Mouse (Mus musculus) hematopoietic stem cell, adult 5-6 weeks (primary cell): ENCODE results near the gene Mecom. TPM values are rescaled to one million over a fixed set of nuclear protein-coding genes. Genes with fewer than 3 reads are reported as not detected.
A peak's percentile ranks its signal among the peaks of the same experiment; 100 is the strongest.

Experiments
- ATAC-seq, 2 experiments: fragments of 125-278 bp in 1 of 2; replicated peaks in 1 of 2; 2 replicates each; pipeline ENCODE4 v1.8.0; 2016 to 2017; ENCODE audit warnings: inconsistent platforms in 2 of 2, mild to moderate bottlenecking in 2 of 2, moderate number of reproducible peaks in 2 of 2, low read depth in 1 of 2, moderate TSS enrichment in 1 of 2; ENCODE audit not compliant: low FRiP score in 2 of 2, poor library complexity in 2 of 2, severe bottlenecking in 2 of 2, insufficient read depth in 1 of 2, low TSS enrichment in 1 of 2
- total RNA-seq: library from RNA; stranded (forward); fragments of 172-1452, 232-1000 nt; gene quantifications from 2 replicates; pipeline ENCODE4 v1.2.3, GENCODE M21; 2017

The Mecom gene
- total RNA-seq, 1 experiment from 2014 or later = 82.2 TPM

DNA sequence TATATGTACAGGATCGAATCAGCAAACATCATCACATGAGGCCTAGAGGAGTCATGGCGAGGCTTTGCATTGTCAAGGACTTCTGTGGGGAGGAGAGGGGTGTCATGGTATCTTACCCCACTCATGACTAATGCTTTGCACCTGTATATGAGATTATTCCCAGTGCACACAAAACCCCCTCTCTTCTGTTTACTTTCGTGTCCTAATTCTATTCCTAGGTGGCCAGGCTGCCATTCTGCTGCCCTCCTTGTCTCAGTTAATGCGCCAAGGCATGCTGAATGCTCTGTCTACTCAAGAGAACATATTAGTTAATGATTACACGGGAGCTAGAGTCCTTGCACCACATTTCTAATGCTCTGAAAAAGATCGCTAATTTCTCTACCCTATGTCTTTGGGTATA lies 412.0 kb downstream of the Mecom start:
- no peak for ATAC-seq

DNA sequence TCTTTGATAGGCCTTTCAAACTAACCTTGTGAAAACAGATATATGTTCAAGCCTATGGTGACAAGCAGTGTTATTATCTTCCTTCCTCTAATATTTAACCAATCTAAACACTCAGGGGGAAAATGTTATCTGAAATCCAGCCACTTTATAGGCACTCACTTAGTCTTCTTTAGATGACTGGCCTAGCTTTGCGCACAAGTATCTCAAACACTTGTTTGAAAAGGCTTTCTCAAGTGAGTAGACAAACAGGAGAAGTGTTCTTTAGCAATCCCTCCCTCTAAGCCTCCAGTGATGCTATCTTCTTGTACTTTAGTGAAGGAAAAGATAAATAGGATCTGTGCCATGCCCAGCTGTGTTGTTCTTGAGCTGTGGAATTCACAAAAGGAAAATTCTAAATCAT lies 412.7 kb downstream of the Mecom start:
- no peak for ATAC-seq

DNA sequence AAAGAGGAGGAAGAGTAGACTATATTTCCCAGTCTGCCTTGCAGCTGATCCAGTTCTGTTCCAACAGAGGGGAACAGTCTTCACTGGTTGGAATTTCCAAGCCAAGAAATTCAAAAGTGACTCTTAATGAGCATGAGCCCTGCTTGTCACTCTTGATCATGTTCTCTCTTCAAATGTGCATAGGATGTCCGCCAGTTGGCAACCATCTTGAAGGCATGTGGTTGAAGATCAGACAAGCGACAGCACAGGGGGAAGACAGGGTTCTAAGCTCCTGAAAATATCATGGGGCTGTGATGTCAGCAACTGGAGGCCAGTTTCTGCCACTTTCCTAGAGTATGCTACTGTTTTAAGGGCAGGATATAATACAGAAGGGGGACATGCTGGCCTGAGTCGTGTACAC lies 414.8 kb downstream of the Mecom start:
- no peak for ATAC-seq

DNA sequence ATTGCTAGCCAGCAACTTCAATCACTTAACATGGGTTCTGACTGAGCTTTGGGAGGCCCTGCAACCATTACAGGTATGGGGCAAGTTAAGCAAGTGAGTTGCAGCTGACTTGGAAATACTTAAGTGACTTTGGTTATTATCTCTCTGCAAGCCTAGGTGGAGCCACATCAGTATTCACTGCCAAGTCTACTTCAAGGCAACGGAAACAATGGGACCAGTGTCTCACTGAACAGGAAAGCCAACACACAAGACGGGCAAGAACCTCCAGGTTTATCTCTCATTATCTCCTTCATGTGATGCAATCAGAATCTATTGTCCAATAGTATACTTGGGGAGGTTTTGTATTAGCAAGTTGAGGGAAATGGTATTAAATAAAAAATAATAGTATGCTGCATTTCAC lies 415.4 kb downstream of the Mecom start:
- no peak for ATAC-seq

DNA sequence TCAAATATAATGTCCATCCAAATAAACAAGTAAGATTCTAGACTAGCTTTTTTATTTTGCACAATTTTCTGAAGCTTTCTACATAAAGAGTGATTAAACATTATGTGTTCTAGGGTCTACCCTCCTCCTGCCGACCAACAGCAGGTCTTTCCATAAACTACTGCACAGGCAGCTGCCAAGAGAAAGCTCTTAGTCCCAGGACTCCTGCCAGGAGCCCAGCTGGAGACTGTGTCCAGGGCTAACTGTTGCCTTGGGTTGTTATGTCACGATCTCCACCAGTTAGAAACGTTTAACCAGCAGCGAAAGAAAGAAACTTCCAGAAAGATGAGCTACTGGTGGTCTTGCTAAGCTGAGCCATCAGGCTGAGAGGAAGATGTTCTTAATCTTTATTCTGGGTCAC lies 417.3 kb downstream of the Mecom start:
- ATAC-seq = no peak

DNA sequence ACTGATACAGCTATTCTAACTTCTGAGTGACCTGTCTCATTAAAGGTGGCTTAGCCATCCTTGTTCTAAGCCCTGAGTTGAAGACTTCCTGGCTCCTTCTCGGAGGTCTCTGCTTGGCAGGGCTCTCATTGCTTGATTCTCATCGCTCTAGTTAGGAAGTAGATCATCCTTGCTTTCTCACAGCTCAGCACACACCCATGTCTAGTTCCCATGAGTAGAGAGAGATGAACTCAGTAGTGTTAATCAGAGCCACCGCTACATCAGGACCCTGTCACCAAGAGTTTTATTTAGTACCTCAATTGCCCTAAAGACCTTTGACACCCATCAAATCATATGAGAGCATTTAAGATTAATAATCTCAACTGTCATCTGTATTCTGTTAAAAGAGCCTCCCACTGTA lies 425.2 kb downstream of the Mecom start:
- ATAC-seq = no peak

DNA sequence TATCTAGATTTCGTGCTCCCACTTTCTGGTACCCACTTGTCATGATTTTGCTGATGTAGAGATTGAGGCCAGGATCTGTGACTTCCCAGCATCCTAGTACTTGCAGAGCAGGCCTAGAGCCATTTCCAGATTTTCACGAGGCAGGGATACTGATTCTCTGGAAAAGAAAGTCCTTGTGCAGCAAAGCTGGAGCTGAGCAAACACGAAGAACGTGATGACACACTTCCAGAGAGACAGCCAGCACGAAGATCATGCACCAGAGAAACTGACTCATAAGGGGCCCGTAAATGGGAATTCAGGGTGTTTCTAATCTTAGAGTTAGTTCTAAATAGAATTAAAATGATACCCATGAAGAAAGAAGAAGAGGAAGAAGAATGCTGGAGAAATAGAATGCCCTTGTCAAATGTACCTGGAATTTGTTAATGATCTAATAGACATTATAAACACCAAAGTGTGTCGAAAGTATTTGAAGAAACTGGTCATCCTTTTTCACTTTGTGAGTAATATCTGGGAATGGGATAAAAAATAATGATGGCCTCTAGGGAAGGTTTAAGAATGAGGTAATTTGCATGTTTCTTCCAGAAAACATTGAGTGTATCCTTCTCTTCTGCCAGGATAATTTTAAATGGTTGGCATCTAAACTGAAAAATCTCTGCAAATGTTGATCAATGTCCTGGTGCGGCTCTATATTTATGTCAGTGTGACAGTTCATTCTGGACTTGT lies 426.9 kb downstream of the Mecom start:
- ATAC-seq = no peak

DNA sequence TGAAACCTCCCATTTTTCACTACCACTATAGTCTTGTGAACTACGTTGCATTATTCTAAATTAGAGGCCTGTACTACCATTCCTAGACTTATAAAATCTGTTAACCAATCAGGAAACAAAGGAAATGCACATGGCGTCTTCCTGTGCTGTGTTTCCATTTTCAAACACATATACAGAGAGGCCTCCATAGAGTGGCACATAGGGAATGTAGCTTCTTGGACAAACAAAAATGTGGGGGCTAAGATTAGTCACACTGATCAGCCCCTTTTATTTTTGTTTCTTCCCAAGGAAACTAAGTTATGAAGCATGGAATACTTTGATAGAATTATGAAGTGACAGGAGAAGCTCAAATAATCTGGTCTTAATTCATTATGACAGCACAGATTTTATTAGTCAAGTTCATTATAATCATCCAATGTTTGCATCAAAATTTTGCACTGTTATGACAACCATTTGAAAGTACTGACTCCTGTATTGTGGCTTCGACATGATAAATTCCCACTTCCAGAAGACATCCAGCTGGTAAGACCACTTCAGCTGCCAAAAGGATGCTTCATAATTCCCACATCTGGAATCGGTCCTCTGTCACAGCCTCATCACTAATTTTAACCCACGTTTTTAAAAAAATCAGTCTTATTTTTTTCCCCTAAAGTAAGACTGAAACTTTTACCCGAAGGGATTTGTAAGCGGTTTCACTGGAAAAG lies 429.1 kb downstream of the Mecom start:
- no peak for ATAC-seq

DNA sequence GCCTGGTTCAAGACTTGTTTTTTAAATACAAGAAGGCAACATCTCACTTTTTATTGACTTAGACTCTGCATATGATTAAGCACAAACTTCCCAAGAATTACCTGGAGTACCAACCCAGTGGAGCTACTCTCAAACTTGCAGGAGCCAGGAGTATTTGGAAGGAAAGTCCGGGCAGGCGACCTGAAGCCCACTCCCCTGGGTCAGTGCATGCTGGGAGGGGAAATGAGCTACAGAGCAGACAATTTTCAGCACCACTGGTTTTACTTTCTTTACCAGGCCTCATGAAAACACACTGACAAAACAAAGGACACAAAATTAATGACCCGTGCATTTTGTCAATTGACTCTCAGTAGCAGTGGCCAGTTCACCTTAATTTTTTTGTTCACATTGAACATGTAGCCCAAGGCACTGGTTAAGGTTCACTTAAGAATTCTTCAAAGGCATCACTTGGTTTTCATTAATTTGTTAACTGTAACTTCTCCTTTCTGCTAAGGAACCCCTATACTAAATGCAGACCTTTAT lies 434.5 kb downstream of the Mecom start:
- no peak for ATAC-seq

DNA sequence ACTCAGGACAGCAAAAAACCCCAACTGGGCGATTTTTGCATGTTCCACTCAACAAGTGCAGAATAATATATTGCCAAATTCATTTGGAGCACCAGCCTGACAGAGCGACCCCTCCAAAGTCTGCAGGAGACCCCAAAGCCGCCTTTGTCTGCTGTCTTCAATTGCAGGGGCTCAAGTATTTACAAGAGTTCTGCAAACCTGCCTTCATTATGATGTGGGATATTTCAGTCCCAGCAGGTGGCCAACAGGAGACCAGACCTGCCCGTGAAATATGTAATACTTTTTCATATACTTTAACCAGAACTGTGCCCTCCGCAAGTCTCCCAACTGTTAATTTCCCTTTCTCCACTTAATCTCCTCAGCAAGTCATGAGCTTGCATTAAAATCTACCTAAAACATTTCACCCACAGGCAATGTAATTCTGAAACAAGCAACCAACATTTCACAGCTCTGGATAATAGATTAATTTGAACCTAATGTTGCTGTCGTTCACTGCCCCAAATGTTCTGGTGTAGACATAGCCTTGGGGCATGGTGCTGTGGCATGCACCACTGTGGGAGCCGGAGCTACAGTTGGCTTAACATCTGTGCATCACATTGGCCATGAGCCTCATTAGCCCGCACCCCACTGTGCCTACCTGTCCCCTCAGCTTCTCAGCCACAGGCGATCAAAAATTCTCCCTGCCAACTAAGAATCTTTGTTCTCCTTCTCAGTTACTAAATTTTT lies 439.7 kb downstream of the Mecom start:
- ATAC-seq = no peak; a peak in 1 of 4 replicates

DNA sequence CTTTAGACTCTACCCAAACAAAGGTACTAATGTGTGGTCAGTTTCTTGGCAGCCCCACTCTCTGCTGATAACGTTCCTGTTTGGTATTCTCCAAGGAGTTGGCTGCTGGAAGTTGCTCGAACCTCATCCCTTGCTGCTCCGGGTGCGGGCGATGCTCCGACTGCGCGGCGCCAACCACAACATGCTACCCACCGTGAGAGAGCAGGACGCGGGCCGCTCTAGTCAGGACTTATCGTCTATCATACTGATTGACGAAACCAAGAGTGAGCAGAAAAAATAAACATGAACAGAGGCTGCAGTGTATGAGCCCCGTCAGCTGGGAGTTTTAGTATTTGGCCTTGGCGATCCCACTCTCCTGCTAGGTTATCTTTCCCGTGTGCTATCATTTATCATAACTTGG lies 441.3 kb downstream of the Mecom start:
- no peak for ATAC-seq

DNA sequence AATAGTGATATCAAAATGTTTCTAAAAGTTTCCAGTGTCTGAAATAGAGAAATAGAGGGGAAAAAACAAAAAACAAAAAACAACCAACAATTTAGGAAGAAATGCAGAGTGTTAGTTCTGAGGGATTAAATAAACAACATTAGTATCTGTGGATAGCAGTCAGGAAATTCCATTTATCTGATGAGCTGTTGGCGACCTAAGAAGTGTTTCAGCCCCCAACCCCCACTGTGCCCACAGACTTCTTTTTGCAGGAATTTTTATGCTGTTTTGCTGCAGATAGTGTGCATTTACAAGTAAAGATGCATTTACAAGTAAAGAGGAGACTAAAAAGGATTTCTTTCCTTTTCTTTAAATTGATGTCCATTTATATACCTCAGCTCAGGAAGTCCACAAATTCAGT lies 441.9 kb downstream of the Mecom start:
- ATAC-seq = no peak

DNA sequence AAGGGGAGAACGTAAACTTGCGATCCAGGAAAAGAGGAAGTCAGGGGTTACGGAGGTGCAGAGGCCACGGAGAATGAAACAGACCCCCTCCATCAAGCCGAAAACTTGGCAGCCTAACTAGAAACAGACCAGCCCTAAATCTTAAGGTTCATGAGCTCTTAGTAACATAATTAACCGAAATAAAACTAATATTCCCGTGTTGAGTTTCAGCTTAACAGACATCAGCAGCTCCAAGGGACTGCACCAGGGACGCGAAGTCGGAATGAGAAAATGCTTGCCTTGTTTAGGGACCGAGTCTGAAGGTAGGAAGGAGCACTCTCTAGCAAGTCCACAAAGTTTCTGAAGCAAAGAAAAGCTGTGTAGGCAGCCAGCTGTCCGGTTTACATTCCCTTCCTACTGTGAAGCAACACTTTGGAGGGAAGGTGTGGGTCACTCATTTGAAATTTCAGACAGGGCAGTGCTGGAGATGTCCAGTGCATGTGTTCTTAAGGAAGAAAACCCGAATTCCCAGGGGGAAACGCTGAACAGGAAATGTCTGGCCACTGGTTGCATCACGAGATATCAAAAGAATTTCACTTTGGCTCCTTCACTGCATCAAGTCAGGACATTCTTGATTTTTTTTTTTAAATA lies 442.5 kb downstream of the Mecom start:
- ATAC-seq = peak; percentile 81 to 82

DNA sequence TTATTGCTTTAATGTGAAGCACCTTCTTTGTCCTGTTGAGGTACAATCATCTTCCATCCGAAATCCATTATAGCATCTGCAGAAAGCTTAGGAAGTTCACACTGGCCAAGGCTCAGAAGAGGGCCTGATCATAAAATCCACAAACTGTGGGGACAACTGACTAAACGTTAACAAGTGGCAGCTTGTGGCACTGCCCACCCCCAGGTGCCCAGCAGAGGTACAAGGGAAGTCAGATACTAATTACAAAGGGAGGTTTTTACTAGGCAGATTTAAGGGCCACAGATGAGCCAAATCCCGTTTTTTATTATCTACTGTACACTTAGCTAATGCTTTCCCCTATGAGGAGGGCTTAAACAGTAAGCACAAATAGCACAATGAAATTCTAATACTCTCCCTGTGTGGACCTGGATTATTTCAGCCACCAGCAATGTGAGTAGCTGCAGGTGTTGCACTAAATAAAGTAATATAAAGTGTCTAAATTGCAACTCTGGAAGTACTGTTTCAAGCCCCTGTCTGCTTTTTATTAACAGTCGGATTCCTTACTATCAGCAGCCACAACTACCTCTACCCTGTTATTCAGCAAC lies 443.2 kb downstream of the Mecom start:
- peak in 1 of 2 experiments; percentile 30; a peak in 2 of 4 replicates for ATAC-seq

DNA sequence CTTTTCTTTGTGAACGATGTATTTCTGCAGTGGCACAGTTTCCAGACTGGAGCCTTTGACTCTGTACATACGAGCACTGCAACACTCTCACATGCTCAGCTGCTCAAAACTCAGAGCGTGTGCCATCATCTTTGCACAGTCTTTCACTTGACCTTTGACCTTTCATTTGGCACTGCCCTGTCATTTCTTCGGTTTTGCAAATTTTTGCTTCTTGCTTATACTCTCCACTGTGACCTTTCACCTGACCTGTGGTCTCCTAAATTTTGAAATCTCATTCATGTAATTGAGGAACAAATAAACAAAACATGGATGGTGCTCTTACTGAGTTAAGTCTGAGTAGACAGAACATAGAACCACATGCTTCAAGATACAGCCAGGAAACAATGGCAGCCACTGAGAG lies 446.7 kb downstream of the Mecom start:
- no peak for ATAC-seq

DNA sequence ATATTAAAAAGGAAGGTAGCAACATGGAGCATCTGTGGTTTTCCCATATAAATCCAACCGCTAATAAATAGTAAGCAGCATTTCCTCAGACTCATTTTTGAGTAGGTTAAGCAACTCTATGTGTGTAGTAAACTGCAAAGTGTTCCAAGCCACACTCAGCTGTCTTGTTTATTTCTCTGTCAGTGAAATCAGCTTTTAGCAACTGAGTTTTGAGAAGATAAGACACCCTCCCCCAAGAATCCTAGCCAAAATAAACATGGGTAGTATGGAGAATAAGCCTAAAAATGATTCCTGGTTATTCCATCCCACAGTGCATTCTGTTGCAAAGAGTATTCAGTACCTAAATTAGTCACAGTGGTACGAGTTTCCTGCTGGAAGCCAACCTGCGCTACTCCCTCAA lies 450.1 kb downstream of the Mecom start:
- no peak for ATAC-seq

DNA sequence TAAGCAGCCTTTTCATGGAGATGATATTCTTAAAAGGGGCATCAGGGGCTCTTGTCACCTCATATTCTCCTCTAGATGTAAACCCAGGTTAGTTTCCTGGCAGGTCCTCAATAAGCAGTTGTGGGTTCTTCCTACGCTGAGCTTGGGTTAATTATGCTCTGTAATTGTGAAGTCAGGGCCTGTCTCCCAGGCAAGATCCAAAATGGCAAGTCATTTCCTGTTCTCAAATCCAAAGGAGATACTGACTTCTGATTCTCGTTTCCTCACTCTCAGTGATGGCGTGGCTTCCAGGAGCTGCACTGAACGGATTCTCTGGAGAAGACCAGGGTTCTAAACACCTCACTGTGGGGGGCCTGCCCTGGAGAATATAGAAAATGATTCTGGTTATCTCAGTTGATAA lies 450.7 kb downstream of the Mecom start:
- ATAC-seq = peak; percentile 13 to 30
